Mouse (Mus musculus) forebrain, embryonic 11.5 days (tissue): Measurements from ENCODE around the gene Topbp1. TPM values are rescaled to one million over a fixed set of nuclear protein-coding genes. Genes with fewer than 3 reads are reported as not detected.

ENCODE experiments used
- polyA plus RNA-seq: library from polyadenylated mRNA; unstranded; fragments of >200 nt; fragmentation: Nextera tagmentation; extraction: Ambion mirVana; gene quantifications from 2 replicates; pipeline ENCODE4 v1.2.1, GENCODE M21; 2014

Topbp1 gene
- polyA plus RNA-seq, 1 experiment from 2014 or later: 119 TPM

Other genes with a start within 250 kb of the Topbp1 start
- 12.5 and 13.6 TPM in 2 replicates for gene Rab6b, start 193.4 kb upstream of the Topbp1 start, polyA plus RNA-seq
- gene Srprb, start 103.1 kb upstream of the Topbp1 start, polyA plus RNA-seq: 59.4 and 66.6 TPM in 2 replicates
- gene Gm20425, start 74.9 kb upstream of the Topbp1 start, polyA plus RNA-seq: 3.0 TPM in 1 of 2 replicates, not detected in the other
- gene Trf, start 74.8 kb upstream of the Topbp1 start, polyA plus RNA-seq: 11.6 and 15.6 TPM in 2 replicates
- gene 1300017J02Rik, start 133 bp upstream of the Topbp1 start, polyA plus RNA-seq: 2.5 and 2.9 TPM in 2 replicates
- gene Cdv3, start 60.6 kb downstream of the Topbp1 start, polyA plus RNA-seq: 150 and 153 TPM in 2 replicates
- gene Bfsp2, start 175.2 kb downstream of the Topbp1 start, polyA plus RNA-seq: 0.65 and 1.8 TPM in 2 replicates